Comparison of ENCODE assay signal across 31 mouse cellular contexts in the genomic region with DNA sequence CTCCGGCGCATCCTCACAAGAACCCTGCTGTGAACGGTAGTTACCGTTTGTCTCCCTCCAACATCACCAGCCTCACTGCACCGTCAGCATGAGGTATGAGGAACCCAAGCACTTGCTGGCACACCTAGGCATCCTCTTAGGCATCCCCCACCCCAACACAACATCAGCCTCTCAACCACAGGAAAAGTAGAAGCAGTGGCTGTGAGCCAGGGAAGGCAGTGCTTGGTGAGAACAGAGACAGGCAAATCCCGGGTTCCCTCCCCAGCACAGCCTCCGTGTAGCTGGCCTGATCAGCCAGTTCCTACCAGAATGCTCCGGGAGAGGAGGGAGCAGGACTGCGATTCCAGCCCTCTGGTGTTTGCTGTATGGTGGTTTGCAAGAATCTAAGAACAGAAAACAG. TPM values are rescaled to one million over a fixed set of nuclear protein-coding genes. Genes with fewer than 3 reads are reported as not detected.
A peak's percentile ranks its signal among the peaks of the same experiment; 100 is the strongest.
DNase-seq lines count a peak whose midpoint lies in the region; ATAC-seq and TF ChIP-seq lines count a peak whose summit lies in the region.
"Had no signal": no experiment of that assay in that cellular context is flagged by ENCODE, and none has a peak within 500 bp of the region (broad histone marks: within the 10 kb centered on the region; RNA-seq: fewer than 3 reads in every experiment).

No protein-coding gene starts in this region.

- TF ChIP-seq CTCF in forebrain, postnatal 0 days (IDR thresholded peaks at IDR 0.05; ENCODE audit: low read depth) = no peak

- H3K4me3 ChIP-seq in forebrain, postnatal 0 days (ENCODE audit: low read depth, low read length) = no peak overlapping the region
- H3K4me3 ChIP-seq in forebrain, embryonic 15.5 days = no peak overlapping the region
- no peak overlapping the region for H3K4me3 ChIP-seq in neural tube, embryonic 15.5 days (replicated peaks)
- H3K4me3 ChIP-seq in embryonic facial prominence, embryonic 14.5 days (ENCODE audit: low read depth, low read length) = no peak overlapping the region
- H3K4me3 ChIP-seq: embryonic facial prominence, embryonic 15.5 days; intestine, embryonic 15.5 days; liver, embryonic 13.5 days; lung, embryonic 15.5 days had no signal

- H3K9ac ChIP-seq in forebrain, postnatal 0 days = no peak overlapping the region
- no peak overlapping the region for H3K9ac ChIP-seq in forebrain, embryonic 15.5 days (replicated peaks)
- no peak overlapping the region for H3K9ac ChIP-seq in neural tube, embryonic 15.5 days (replicated peaks)
- H3K9ac ChIP-seq in embryonic facial prominence, embryonic 14.5 days (ENCODE audit: low read depth, low read length) = no peak overlapping the region
- H3K9ac ChIP-seq: embryonic facial prominence, embryonic 15.5 days; intestine, embryonic 15.5 days; liver, embryonic 13.5 days; lung, embryonic 15.5 days had no signal

- peaks cover 80% of the 10 kb centered on the region for H3K27me3 ChIP-seq in forebrain, postnatal 0 days (ENCODE audit: insufficient read depth, low read length)
- H3K27me3 ChIP-seq in forebrain, embryonic 15.5 days = peaks cover 81% of the 10 kb centered on the region
- peaks cover 93% of the 10 kb centered on the region for H3K27me3 ChIP-seq in neural tube, embryonic 15.5 days (replicated peaks)
- H3K27me3 ChIP-seq in embryonic facial prominence, embryonic 14.5 days (replicated peaks; ENCODE audit: control insufficient read depth, insufficient read depth, low read length) = peaks cover 91% of the 10 kb centered on the region

- H3K4me2 ChIP-seq in forebrain, postnatal 0 days (ENCODE audit: low read depth) = no peak overlapping the region
- no peak overlapping the region for H3K4me2 ChIP-seq in forebrain, embryonic 15.5 days (replicated peaks)
- H3K4me2 ChIP-seq in neural tube, embryonic 15.5 days = no peak overlapping the region
- H3K4me2 ChIP-seq in embryonic facial prominence, embryonic 14.5 days (ENCODE audit: low read depth, low read length) = 0 out of 2 replicates have a peak overlapping the region, but pooled peaks have one; percentile 7
- H3K4me2 ChIP-seq: embryonic facial prominence, embryonic 15.5 days; intestine, embryonic 15.5 days; liver, embryonic 13.5 days; lung, embryonic 15.5 days had no signal

- H3K27ac ChIP-seq in forebrain, postnatal 0 days (ENCODE audit: low read depth, low read length) = no peak overlapping the region
- no peak overlapping the region for H3K27ac ChIP-seq in forebrain, embryonic 15.5 days (replicated peaks)
- H3K27ac ChIP-seq in neural tube, embryonic 15.5 days (replicated peaks) = no peak overlapping the region
- H3K27ac ChIP-seq in embryonic facial prominence, embryonic 14.5 days (replicated peaks; ENCODE audit: low read depth, low read length) = no peak overlapping the region
- H3K27ac ChIP-seq: embryonic facial prominence, embryonic 15.5 days; intestine, embryonic 15.5 days; liver, embryonic 13.5 days; lung, embryonic 15.5 days; stomach, postnatal 0 days had no signal

- WGBS in forebrain, postnatal 0 days = 2% methylated on average over 9 of the region's 9 CpGs
- 1% methylated on average over 9 of the region's 9 CpGs for WGBS in forebrain, embryonic 15.5 days
- WGBS in neural tube, embryonic 15.5 days = under 1% methylated on average over 9 of the region's 9 CpGs
- whole genome bisulfite sequencing in embryonic facial prominence, embryonic 14.5 days = 5% methylated on average over 9 of the region's 9 CpGs

- H3K4me1 ChIP-seq in forebrain, postnatal 0 days (ENCODE audit: insufficient read depth) = 0 out of 2 replicates have a peak, but pooled peaks cover 6% of the 10 kb centered on the region
- peaks cover 26% of the 10 kb centered on the region for H3K4me1 ChIP-seq in forebrain, embryonic 15.5 days
- H3K4me1 ChIP-seq in neural tube, embryonic 15.5 days = peaks cover 25% of the 10 kb centered on the region
- H3K4me1 ChIP-seq in embryonic facial prominence, embryonic 14.5 days (ENCODE audit: control insufficient read depth, insufficient read depth, low read length) = peaks cover 10% of the 10 kb centered on the region

- DNase-seq in forebrain, postnatal 0 days = peak; percentile 27
- peak; percentile 55 for DNase-seq in neural tube, embryonic 10.5 days (ENCODE audit: extremely low spot score, low spot score)
- no peak for DNase-seq in embryonic facial prominence, embryonic 14.5 days (ENCODE audit: low spot score)
- no peak for DNase-seq in gastrocnemius, postnatal 4 days (ENCODE audit: low spot score in 2 of 2)
- DNase-seq in layer of hippocampus, postnatal 25 days (ENCODE audit: extremely low spot score in 1 of 2, low spot score in 1 of 2) = no peak
- DNase-seq: adrenal gland, adult 2 months; cerebellum, adult 8-10 months; cerebellum, postnatal 36 days; gastrocnemius, postnatal 36 days; kidney, adult 8-10 months; kidney, postnatal 10 days; liver, embryonic 13.5 days; lung, postnatal 4 days; right cerebral cortex, postnatal 14 days; thymus, adult 2 months; thymus, postnatal 4 days had no signal

- H3K36me3 ChIP-seq in forebrain, postnatal 0 days (ENCODE audit: insufficient read depth) = no peaks in the 10 kb centered on the region
- no peaks in the 10 kb centered on the region for H3K36me3 ChIP-seq in forebrain, embryonic 15.5 days
- H3K36me3 ChIP-seq in neural tube, embryonic 15.5 days = no peaks in the 10 kb centered on the region
- no peaks in the 10 kb centered on the region for H3K36me3 ChIP-seq in embryonic facial prominence, embryonic 14.5 days (ENCODE audit: control insufficient read depth, insufficient read depth, low read length)
- H3K36me3 ChIP-seq: embryonic facial prominence, embryonic 15.5 days; intestine, embryonic 15.5 days; liver, embryonic 13.5 days; lung, embryonic 15.5 days had no signal

- no peaks in the 10 kb centered on the region for H3K9me3 ChIP-seq in forebrain, postnatal 0 days (ENCODE audit: low read length)
- H3K9me3 ChIP-seq in forebrain, embryonic 15.5 days = no peaks in the 10 kb centered on the region
- no peaks in the 10 kb centered on the region for H3K9me3 ChIP-seq in neural tube, embryonic 15.5 days (replicated peaks)
- H3K9me3 ChIP-seq in embryonic facial prominence, embryonic 14.5 days (ENCODE audit: control insufficient read depth, low read length) = no peaks in the 10 kb centered on the region
- H3K9me3 ChIP-seq: embryonic facial prominence, embryonic 15.5 days; intestine, embryonic 15.5 days; liver, embryonic 13.5 days; lung, embryonic 15.5 days had no signal

- ATAC-seq in forebrain, postnatal 0 days = no peak
- ATAC-seq in forebrain, embryonic 15.5 days (replicated peaks) = no peak
- ATAC-seq in neural tube, embryonic 15.5 days (ENCODE audit: low FRiP score) = no peak
- no peak for ATAC-seq in embryonic facial prominence, embryonic 14.5 days (ENCODE audit: low read depth)
- ATAC-seq: CD4-positive, CD25-positive, alpha-beta regulatory T cell, adult 4 months; hindbrain, embryonic 16.5 days; intestine, embryonic 15.5 days had no signal

RNA-seq across cellular contexts. Expression of gene Dlx4, which starts 2.7 kb away (rescaled TPM):
- 0.15 TPM in 1 of 2 replicates, not detected in the other for total RNA-seq in forebrain, postnatal 0 days (2014; rRNA removed)
- 0.49 and 0.82 TPM in 2 replicates for polyA plus RNA-seq in forebrain, postnatal 0 days (2015; fragmentation: Nextera tagmentation; extraction: Ambion mirVana)
- polyA plus RNA-seq in forebrain, embryonic 15.5 days (2015; fragmentation: Nextera tagmentation; extraction: Ambion mirVana) = not detected in 2 replicates
- polyA plus RNA-seq in neural tube, embryonic 15.5 days (2015; fragmentation: Nextera tagmentation; extraction: Ambion mirVana) = not detected in 2 replicates
- 3.1 and 3.2 TPM in 2 replicates for polyA plus RNA-seq in embryonic facial prominence, embryonic 14.5 days (2014; fragmentation: Nextera tagmentation; extraction: Ambion mirVana)
- total RNA-seq in gastrocnemius, postnatal 4 days (2021) = not detected
- not detected for total RNA-seq in layer of hippocampus, postnatal 25 days (2021)
- total RNA-seq: gastrocnemius, adult 18-20 months; gastrocnemius, postnatal 36 days; heart, adult 8-10 months; left cerebral cortex, postnatal 10 days; megakaryocyte-erythroid progenitor cell, adult 5-6 weeks had no signal
- polyA plus RNA-seq: CD4-positive, CD25-positive, alpha-beta regulatory T cell, adult 4 months; heart, embryonic 14.5 days; hindbrain, embryonic 16.5 days had no signal

RNA-seq across cellular contexts. Expression of gene Dlx3, which starts 28.8 kb away (rescaled TPM):
- 0.14 TPM in 1 of 2 replicates, not detected in the other for total RNA-seq in forebrain, postnatal 0 days (2014; rRNA removed)
- not detected in 2 replicates for polyA plus RNA-seq in forebrain, postnatal 0 days (2015; fragmentation: Nextera tagmentation; extraction: Ambion mirVana)
- polyA plus RNA-seq in forebrain, embryonic 15.5 days (2015; fragmentation: Nextera tagmentation; extraction: Ambion mirVana) = not detected in 2 replicates
- 0.28 and 0.50 TPM in 2 replicates for polyA plus RNA-seq in neural tube, embryonic 15.5 days (2015; fragmentation: Nextera tagmentation; extraction: Ambion mirVana)
- 16.1 and 20.2 TPM in 2 replicates for polyA plus RNA-seq in embryonic facial prominence, embryonic 14.5 days (2014; fragmentation: Nextera tagmentation; extraction: Ambion mirVana)
- under 1 TPM; 0.34 to 0.60 TPM for total RNA-seq in gastrocnemius, postnatal 4 days (2021)
- not detected for total RNA-seq in layer of hippocampus, postnatal 25 days (2021)
- total RNA-seq: gastrocnemius, adult 18-20 months; gastrocnemius, postnatal 36 days; heart, adult 8-10 months; heart, postnatal 25 days; layer of hippocampus, postnatal 10 days; left cerebral cortex, postnatal 10 days; megakaryocyte-erythroid progenitor cell, adult 5-6 weeks had no signal
- polyA plus RNA-seq: heart, embryonic 14.5 days had no signal

Comparison
In these comparisons a context has a peak if more than half of its experiments do, and no peak if none do; other contexts are left out.
1. DNase-seq: peak in forebrain, postnatal 0 days (single experiment) and neural tube, embryonic 10.5 days (single experiment); none in embryonic facial prominence, embryonic 14.5 days (single experiment), gastrocnemius, postnatal 4 days (0 of 2) and layer of hippocampus, postnatal 25 days (0 of 2).
2. RNA of gene Dlx3, which starts 28.8 kb away (polyA plus RNA-seq): 16.1 to 20.2 TPM in embryonic facial prominence, embryonic 14.5 days; 0.28 to 0.50 TPM in neural tube, embryonic 15.5 days, not detected in forebrain, embryonic 15.5 days and not detected in forebrain, postnatal 0 days; every median in the first group is over 10 times any median in the second.